Mouse (Mus musculus) embryonic facial prominence, embryonic 12.5 days (tissue): ENCODE data around the gene Ndufb5. TPM values are rescaled to one million over a fixed set of nuclear protein-coding genes. Genes with fewer than 3 reads are reported as not detected.
A peak's percentile ranks its signal among the peaks of the same experiment; 100 is the strongest.
"Not testable (repeated sequence)": the region's sequence is repeated elsewhere in the genome, so short reads cannot be mapped to it uniquely, and the experiment has no call there.

Experiments used
- ATAC-seq: fragments of 200-750 bp; cut with Nextera tagmentation; 2 replicates; pipeline ENCODE4 v1.8.0; 2017; ENCODE audit not compliant: insufficient number of reproducible peaks, insufficient read depth, low FRiP score, low TSS enrichment
- H3K27ac ChIP-seq: fragments of 300-500 bp; sonication (generic); 2 replicates; pipeline ENCODE4 v1.5.1; 2016; ENCODE audit warnings: mild to moderate bottlenecking
- H3K27me3 ChIP-seq: fragments of 300-500 bp; sonication (generic); 2 replicates; pipeline ENCODE4 v1.6.1; 2016; ENCODE audit warnings: mild to moderate bottlenecking, moderate library complexity
- H3K36me3 ChIP-seq: fragments of 300-500 bp; sonication (generic); 2 replicates; pipeline ENCODE4 v1.6.1; 2016; ENCODE audit warnings: mild to moderate bottlenecking
- H3K4me1 ChIP-seq: fragments of 300-500 bp; sonication (generic); 2 replicates; pipeline ENCODE4 v1.6.1; 2016
- H3K4me2 ChIP-seq: fragments of 300-500 bp; sonication (generic); replicated peaks from 2 replicates; pipeline ENCODE4 v1.6.1; 2016; ENCODE audit warnings: mild to moderate bottlenecking, moderate library complexity
- H3K4me3 ChIP-seq: fragments of 300-500 bp; sonication (generic); 2 replicates; pipeline ENCODE4 v1.5.1; 2016; ENCODE audit warnings: mild to moderate bottlenecking
- H3K9ac ChIP-seq: fragments of 300-500 bp; sonication (generic); 2 replicates; pipeline ENCODE4 v1.6.1; 2016; ENCODE audit warnings: mild to moderate bottlenecking, moderate library complexity
- H3K9me3 ChIP-seq: fragments of 300-500 bp; sonication (generic); 2 replicates; pipeline ENCODE4 v1.6.1; 2016; ENCODE audit warnings: mild to moderate bottlenecking, moderate library complexity
- WGBS: fragments of 180-500 bp; shearing (Covaris S2); methylation state at CpG from one replicate; pipeline ENCODE4 v1.1.7; 2016; 5-methylcytosine and 5-hydroxymethylcytosine counted together
- polyA plus RNA-seq: library from polyadenylated mRNA; unstranded; fragments of >200 nt; fragmentation: Nextera tagmentation; extraction: Ambion mirVana; gene quantifications from 2 replicates; pipeline ENCODE4 v1.2.1, GENCODE M21; 2016

Gene Ndufb5
- polyA plus RNA-seq, 1 experiment from 2014 or later, result 303 TPM

- ATAC-seq, result peak; percentile 38
- Histone ChIP-seq H3K4me1 (peaks cover 20% of the 10 kb centered on the region), H3K27ac (peak within 1 kb of the TSS; percentile 70), H3K4me3 (peak within 1 kb of the TSS; percentile 95), H3K27me3 (no peaks in the 10 kb centered on the region), H3K9me3 (no peaks in the 10 kb centered on the region), H3K36me3 (peaks cover 16% of the 10 kb centered on the region), H3K9ac (peak within 1 kb of the TSS; percentile 81), H3K4me2 (peak within 1 kb of the TSS; percentile 86)
- WGBS, result under 1% methylated on average over 31 of the region's 31 CpGs
Observed at GRCm38 (mm10) chr3:32737172-32737655, 424 bp downstream of the Ndufb5 start, which contains the start of gene Mrpl47. TSS of gene Mrpl47 (minus strand) at chr3:32737605.

GRCm38 (mm10) chr3:32738549-32738948 is 1.8 kb downstream of the Ndufb5 start:
- H3K4me2 ChIP-seq, result no peak overlapping the region
- peaks cover 20% of the 10 kb centered on the region for H3K4me1 ChIP-seq
- 93% methylated on average over 5 of the region's 5 CpGs for WGBS
- H3K9me3 ChIP-seq, result no peaks in the 10 kb centered on the region
- H3K36me3 ChIP-seq, result peaks cover 8% of the 10 kb centered on the region; the same call in 1 of the 2 replicates
- no peak overlapping the region for H3K9ac ChIP-seq
- no peak for ATAC-seq
- H3K4me3 ChIP-seq, result no peak overlapping the region; the same call in 1 of the 2 replicates
- H3K27ac ChIP-seq, result no peak overlapping the region
- no peaks in the 10 kb centered on the region for H3K27me3 ChIP-seq

- WGBS, result 82% methylated on average over 2 of the region's 2 CpGs
- Histone ChIP-seq H3K27me3 (no peaks in the 10 kb centered on the region), H3K4me2 (no peak overlapping the region), H3K9ac (no peak overlapping the region), H3K4me1 (peaks cover 16% of the 10 kb centered on the region), H3K36me3 (peaks cover 23% of the 10 kb centered on the region), H3K9me3 (no peaks in the 10 kb centered on the region), H3K27ac (no peak overlapping the region), H3K4me3 (no peak overlapping the region)
- ATAC-seq, result no peak
Observed at GRCm38 (mm10) chr3:32742276-32742780, 5.5 kb downstream of the Ndufb5 start.

- Histone ChIP-seq H3K9ac (no peak overlapping the region), H3K9me3 (no peaks in the 10 kb centered on the region), H3K27ac (no peak overlapping the region), H3K4me2 (no peak overlapping the region), H3K4me1 (no peaks in the 10 kb centered on the region), H3K4me3 (no peak overlapping the region), H3K27me3 (no peaks in the 10 kb centered on the region), H3K36me3 (peaks cover 43% of the 10 kb centered on the region)
- WGBS, result 94% methylated on average over 6 of the region's 6 CpGs
- no peak for ATAC-seq
Observed at GRCm38 (mm10) chr3:32745001-32745400, 8.2 kb downstream of the Ndufb5 start.

GRCm38 (mm10) chr3:32745426-32745825 is 8.6 kb downstream of the Ndufb5 start:
- not testable (repeated sequence) for H3K4me2 ChIP-seq, ATAC-seq, H3K9ac ChIP-seq, H3K27me3 ChIP-seq, H3K9me3 ChIP-seq, H3K4me1 ChIP-seq, H3K4me3 ChIP-seq, H3K27ac ChIP-seq
- H3K36me3 ChIP-seq, result peaks cover 45% of the 10 kb centered on the region

GRCm38 (mm10) chr3:32748384-32748783 is 11.6 kb downstream of the Ndufb5 start:
- Histone ChIP-seq H3K4me3 (no peak overlapping the region), H3K27ac (no peak overlapping the region), H3K4me1 (no peaks in the 10 kb centered on the region), H3K36me3 (peaks cover 66% of the 10 kb centered on the region), H3K4me2 (no peak overlapping the region), H3K27me3 (no peaks in the 10 kb centered on the region), H3K9ac (no peak overlapping the region), H3K9me3 (no peaks in the 10 kb centered on the region)
- WGBS, result 88% methylated on average over 9 of the region's 9 CpGs
- ATAC-seq, result no peak

GRCm38 (mm10) chr3:32749820-32750579 is 13.2 kb downstream of the Ndufb5 start:
- 96% methylated on average over 4 of the region's 4 CpGs for WGBS

GRCm38 (mm10) chr3:32754384-32754915 is 17.7 kb downstream of the Ndufb5 start:
- peaks cover 42% of the 10 kb centered on the region for H3K36me3 ChIP-seq
- 85% methylated on average over 3 of the region's 3 CpGs for WGBS
- no peak overlapping the region for H3K4me3 ChIP-seq
- no peaks in the 10 kb centered on the region for H3K4me1 ChIP-seq
- ATAC-seq, result no peak
- H3K9me3 ChIP-seq, result no peaks in the 10 kb centered on the region
- no peak overlapping the region for H3K27ac ChIP-seq
- no peak overlapping the region for H3K4me2 ChIP-seq
- no peaks in the 10 kb centered on the region for H3K27me3 ChIP-seq
- H3K9ac ChIP-seq, result no peak overlapping the region

More at GRCm38 (mm10) chr3:32749820-32750579, 13.2 kb downstream of the Ndufb5 start:
- Histone ChIP-seq H3K4me1 (no peaks in the 10 kb centered on the region), H3K9me3 (no peaks in the 10 kb centered on the region), H3K27me3 (no peaks in the 10 kb centered on the region), H3K9ac (no peak overlapping the region), H3K27ac (no peak overlapping the region), H3K4me3 (no peak overlapping the region), H3K36me3 (peaks cover 74% of the 10 kb centered on the region), H3K4me2 (no peak overlapping the region)
- no peak for ATAC-seq

- ATAC-seq, result no peak
- 60% methylated on average over 5 of the region's 5 CpGs for WGBS
Observed at GRCm38 (mm10) chr3:32759212-32759611, 22.4 kb downstream of the Ndufb5 start.

GRCm38 (mm10) chr3:32762962-32763361 is 26.2 kb downstream of the Ndufb5 start:
- Histone ChIP-seq H3K4me3 (no peak overlapping the region), H3K4me1 (no peaks in the 10 kb centered on the region), H3K4me2 (no peak overlapping the region), H3K27me3 (no peaks in the 10 kb centered on the region), H3K9me3 (no peaks in the 10 kb centered on the region), H3K9ac (no peak overlapping the region), H3K36me3 (no peaks in the 10 kb centered on the region), H3K27ac (no peak overlapping the region)
- 56% methylated on average over 8 of the region's 8 CpGs for WGBS
- ATAC-seq, result no peak

More at GRCm38 (mm10) chr3:32759212-32759611, 22.4 kb downstream of the Ndufb5 start:
- Histone ChIP-seq H3K9ac (no peak overlapping the region), H3K27ac (no peak overlapping the region), H3K4me1 (no peaks in the 10 kb centered on the region), H3K27me3 (no peaks in the 10 kb centered on the region), H3K4me3 (no peak overlapping the region), H3K9me3 (no peaks in the 10 kb centered on the region), H3K36me3 (peaks cover 6% of the 10 kb centered on the region; the same call in 1 of the 2 replicates), H3K4me2 (no peak overlapping the region)

GRCm38 (mm10) chr3:32763902-32764301 is 27.1 kb downstream of the Ndufb5 start:
- no peak for ATAC-seq
- H3K9ac ChIP-seq, result no peak overlapping the region
- 51% methylated on average over 7 of the region's 7 CpGs for WGBS
- H3K27ac ChIP-seq, result no peak overlapping the region
- H3K4me1 ChIP-seq, result no peaks in the 10 kb centered on the region
- H3K4me2 ChIP-seq, result no peak overlapping the region
- no peak overlapping the region for H3K4me3 ChIP-seq
- no peaks in the 10 kb centered on the region for H3K36me3 ChIP-seq
- H3K27me3 ChIP-seq, result no peaks in the 10 kb centered on the region
- no peaks in the 10 kb centered on the region for H3K9me3 ChIP-seq

GRCm38 (mm10) chr3:32770781-32771180 is 34.0 kb downstream of the Ndufb5 start:
- no peaks in the 10 kb centered on the region for H3K9me3 ChIP-seq
- H3K27ac ChIP-seq, result no peak overlapping the region
- no peaks in the 10 kb centered on the region for H3K4me1 ChIP-seq
- H3K4me3 ChIP-seq, result no peak overlapping the region
- no peak for ATAC-seq
- no peak overlapping the region for H3K4me2 ChIP-seq
- H3K36me3 ChIP-seq, result no peaks in the 10 kb centered on the region
- H3K27me3 ChIP-seq, result no peaks in the 10 kb centered on the region
- 80% methylated on average over 2 of the region's 2 CpGs for WGBS
- no peak overlapping the region for H3K9ac ChIP-seq
